Mouse (Mus musculus): ENCODE results near the gene Adh1. TPM values are rescaled to one million over a fixed set of nuclear protein-coding genes. Genes with fewer than 3 reads are reported as not detected.

The Adh1 gene
- polyA plus RNA-seq, 1 experiment from 2014 or later: 3.2 TPM

- H3K27ac ChIP-seq (replicated peaks): peak overlapping the region; percentile 60
- H3K27me3 ChIP-seq (replicated peaks): no peaks in the 10 kb centered on the region
- H3K36me3 ChIP-seq: no peaks in the 10 kb centered on the region
Observed at GRCm38 (mm10) chr3:138242021-138242726, 18.6 kb upstream of the Adh1 start.

GRCm38 (mm10) chr3:138242933-138243332, 17.9 kb upstream of the Adh1 start:
- Histone ChIP-seq H3K27me3 (replicated peaks) (no peaks in the 10 kb centered on the region), H3K9ac (replicated peaks) (no peak overlapping the region), H3K27ac (replicated peaks) (no peak overlapping the region), H3K4me3 (replicated peaks) (no peak overlapping the region), H3K9me3 (replicated peaks) (no peaks in the 10 kb centered on the region), H3K36me3 (no peaks in the 10 kb centered on the region), H3K4me1 (peaks cover 12% of the 10 kb centered on the region), H3K4me2 (no peak overlapping the region)
- 82% methylated on average over 6 of the region's 6 CpGs for WGBS
- ATAC-seq (ENCODE audit: low FRiP score): no peak

More at GRCm38 (mm10) chr3:138242021-138242726, 18.6 kb upstream of the Adh1 start:
- peak; percentile 65 for ATAC-seq (ENCODE audit: low FRiP score)
- Histone ChIP-seq H3K9ac (replicated peaks) (no peak overlapping the region), H3K4me3 (replicated peaks) (no peak overlapping the region), H3K9me3 (replicated peaks) (no peaks in the 10 kb centered on the region), H3K4me2 (no peak overlapping the region), H3K4me1 (peaks cover 12% of the 10 kb centered on the region)
- WGBS: 47% methylated on average over 14 of the region's 14 CpGs

- no peaks in the 10 kb centered on the region for H3K9me3 ChIP-seq (replicated peaks)
- H3K27me3 ChIP-seq (replicated peaks): no peaks in the 10 kb centered on the region
- WGBS: 79% methylated on average over 7 of the region's 7 CpGs
- H3K36me3 ChIP-seq: no peaks in the 10 kb centered on the region
- peaks cover 12% of the 10 kb centered on the region for H3K4me1 ChIP-seq
- H3K4me2 ChIP-seq: no peak overlapping the region
- no peak overlapping the region for H3K27ac ChIP-seq (replicated peaks)
- H3K4me3 ChIP-seq (replicated peaks): no peak overlapping the region
- no peak overlapping the region for H3K9ac ChIP-seq (replicated peaks)
- ATAC-seq (ENCODE audit: low FRiP score): no peak
Observed at GRCm38 (mm10) chr3:138244338-138244874, 16.4 kb upstream of the Adh1 start.

- H3K9ac ChIP-seq (replicated peaks): no peak overlapping the region
- peaks cover 8% of the 10 kb centered on the region; the same call in 1 of the 2 replicates for H3K4me1 ChIP-seq
- no peak for ATAC-seq (ENCODE audit: low FRiP score)
- H3K4me2 ChIP-seq: no peak overlapping the region
- no peaks in the 10 kb centered on the region for H3K36me3 ChIP-seq
- H3K9me3 ChIP-seq (replicated peaks): no peaks in the 10 kb centered on the region
- no peaks in the 10 kb centered on the region for H3K27me3 ChIP-seq (replicated peaks)
- no peak overlapping the region for H3K4me3 ChIP-seq (replicated peaks)
- H3K27ac ChIP-seq (replicated peaks): no peak overlapping the region
Observed at GRCm38 (mm10) chr3:138246511-138247020, 14.2 kb upstream of the Adh1 start.

GRCm38 (mm10) chr3:138247241-138247640, 13.6 kb upstream of the Adh1 start:
- H3K4me3 ChIP-seq (replicated peaks): no peak overlapping the region
- H3K27ac ChIP-seq (replicated peaks): no peak overlapping the region
- ATAC-seq (ENCODE audit: low FRiP score): no peak
- no peak overlapping the region for H3K4me2 ChIP-seq
- H3K9ac ChIP-seq (replicated peaks): no peak overlapping the region
- peaks cover 4% of the 10 kb centered on the region; the same call in 1 of the 2 replicates for H3K4me1 ChIP-seq
- H3K36me3 ChIP-seq: no peaks in the 10 kb centered on the region
- no peaks in the 10 kb centered on the region for H3K27me3 ChIP-seq (replicated peaks)
- 83% methylated on average over 4 of the region's 4 CpGs for WGBS
- H3K9me3 ChIP-seq (replicated peaks): no peaks in the 10 kb centered on the region

GRCm38 (mm10) chr3:138248011-138248410, 12.8 kb upstream of the Adh1 start:
- Histone ChIP-seq H3K9ac (replicated peaks) (no peak overlapping the region), H3K4me1 (no peaks in the 10 kb centered on the region), H3K4me3 (replicated peaks) (no peak overlapping the region), H3K36me3 (no peaks in the 10 kb centered on the region), H3K9me3 (replicated peaks) (no peaks in the 10 kb centered on the region), H3K27me3 (replicated peaks) (no peaks in the 10 kb centered on the region), H3K4me2 (no peak overlapping the region), H3K27ac (replicated peaks) (no peak overlapping the region)
- WGBS: 78% methylated on average over 7 of the region's 7 CpGs
- no peak for ATAC-seq (ENCODE audit: low FRiP score)

GRCm38 (mm10) chr3:138248746-138249145, 12.0 kb upstream of the Adh1 start:
- H3K27me3 ChIP-seq (replicated peaks): no peaks in the 10 kb centered on the region
- no peak overlapping the region for H3K9ac ChIP-seq (replicated peaks)
- ATAC-seq (ENCODE audit: low FRiP score): no peak
- no peak overlapping the region for H3K27ac ChIP-seq (replicated peaks)
- no peaks in the 10 kb centered on the region for H3K9me3 ChIP-seq (replicated peaks)
- 78% methylated on average over 8 of the region's 8 CpGs for WGBS
- no peaks in the 10 kb centered on the region for H3K36me3 ChIP-seq
- H3K4me2 ChIP-seq: no peak overlapping the region
- no peaks in the 10 kb centered on the region for H3K4me1 ChIP-seq
- H3K4me3 ChIP-seq (replicated peaks): no peak overlapping the region

GRCm38 (mm10) chr3:138251156-138251555, 9.6 kb upstream of the Adh1 start:
- no peaks in the 10 kb centered on the region for H3K36me3 ChIP-seq
- H3K27ac ChIP-seq (replicated peaks): no peak overlapping the region
- no peak overlapping the region for H3K4me2 ChIP-seq
- no peaks in the 10 kb centered on the region for H3K4me1 ChIP-seq
- H3K9ac ChIP-seq (replicated peaks): no peak overlapping the region
- 89% methylated on average over 6 of the region's 6 CpGs for WGBS
- ATAC-seq (ENCODE audit: low FRiP score): no peak
- no peaks in the 10 kb centered on the region for H3K27me3 ChIP-seq (replicated peaks)
- no peaks in the 10 kb centered on the region for H3K9me3 ChIP-seq (replicated peaks)
- H3K4me3 ChIP-seq (replicated peaks): no peak overlapping the region

GRCm38 (mm10) chr3:138254205-138254604, 6.6 kb upstream of the Adh1 start:
- no peak overlapping the region for H3K4me3 ChIP-seq (replicated peaks)
- no peaks in the 10 kb centered on the region for H3K27me3 ChIP-seq (replicated peaks)
- H3K4me2 ChIP-seq: no peak overlapping the region
- 70% methylated on average over 5 of the region's 5 CpGs for WGBS
- no peak overlapping the region for H3K27ac ChIP-seq (replicated peaks)
- H3K9me3 ChIP-seq (replicated peaks): no peaks in the 10 kb centered on the region
- H3K36me3 ChIP-seq: no peaks in the 10 kb centered on the region
- no peaks in the 10 kb centered on the region for H3K4me1 ChIP-seq
- no peak overlapping the region for H3K9ac ChIP-seq (replicated peaks)
- no peak for ATAC-seq (ENCODE audit: low FRiP score)

- no peaks in the 10 kb centered on the region for H3K36me3 ChIP-seq
- no peak overlapping the region for H3K9ac ChIP-seq (replicated peaks)
- H3K4me3 ChIP-seq (replicated peaks): no peak overlapping the region
- H3K27me3 ChIP-seq (replicated peaks): no peaks in the 10 kb centered on the region
- no peak for ATAC-seq (ENCODE audit: low FRiP score)
- H3K4me2 ChIP-seq: no peak overlapping the region
- H3K27ac ChIP-seq (replicated peaks): no peak overlapping the region
- no peaks in the 10 kb centered on the region for H3K4me1 ChIP-seq
- H3K9me3 ChIP-seq (replicated peaks): no peaks in the 10 kb centered on the region
- 46% methylated on average over 3 of the region's 3 CpGs for WGBS
Observed at GRCm38 (mm10) chr3:138255366-138255765, 5.4 kb upstream of the Adh1 start.

- WGBS: 89% methylated on average over 9 of the region's 9 CpGs
Observed at GRCm38 (mm10) chr3:138255780-138256550, 4.8 kb upstream of the Adh1 start.

GRCm38 (mm10) chr3:138262568-138262967, 1.8 kb downstream of the Adh1 start:
- Histone ChIP-seq H3K4me3 (replicated peaks) (no peak overlapping the region), H3K9ac (replicated peaks) (no peak overlapping the region), H3K4me1 (no peaks in the 10 kb centered on the region), H3K4me2 (no peak overlapping the region), H3K27me3 (replicated peaks) (no peaks in the 10 kb centered on the region), H3K27ac (replicated peaks) (no peak overlapping the region), H3K9me3 (replicated peaks) (no peaks in the 10 kb centered on the region), H3K36me3 (no peaks in the 10 kb centered on the region)
- 82% methylated on average over 4 of the region's 4 CpGs for WGBS
- ATAC-seq (ENCODE audit: low FRiP score): no peak

More at GRCm38 (mm10) chr3:138255780-138256550, 4.8 kb upstream of the Adh1 start:
- Histone ChIP-seq H3K27me3 (replicated peaks) (no peaks in the 10 kb centered on the region), H3K4me1 (no peaks in the 10 kb centered on the region), H3K27ac (replicated peaks) (no peak overlapping the region), H3K9me3 (replicated peaks) (no peaks in the 10 kb centered on the region), H3K36me3 (no peaks in the 10 kb centered on the region), H3K4me3 (replicated peaks) (no peak overlapping the region), H3K9ac (replicated peaks) (no peak overlapping the region), H3K4me2 (no peak overlapping the region)
- ATAC-seq (ENCODE audit: low FRiP score): no peak

Measured in neural tube, embryonic 15.5 days (tissue).